Mouse (Mus musculus): ENCODE data around the gene Fkbp2. TPM values are rescaled to one million over a fixed set of nuclear protein-coding genes. Genes with fewer than 3 reads are reported as not detected.
A peak's percentile ranks its signal among the peaks of the same experiment; 100 is the strongest.

Gene Fkbp2
- total and polyA plus RNA-seq, 3 experiments = 17.6 to 87.0 (median 44.6) TPM

- in situ Hi-C loops (cut with MboI; ENCODE audit: low pct_ligation_motif_present, low pct_unique_long_range_greater_than_20kb, low sequenced_read_pairs) = no loop called here
- dilution Hi-C loops (cut with MboI; ENCODE audit: extremely low pct_ligation_motif_present, extremely low pct_unique_long_range_greater_than_20kb, low sequenced_read_pairs) = no loop called here
- Histone ChIP-seq H3K27ac (ENCODE audit: insufficient read depth, low read depth) (no peak overlapping the region), H3K9me3 (replicated peaks; ENCODE audit: low read length) (no peaks in the 10 kb centered on the region), H3K36me3 (replicated peaks in 1 of 2; ENCODE audit: control insufficient read depth in 1 of 2, insufficient read depth in 1 of 2, low read length in 1 of 2) (peaks cover 11 to 39% of the 10 kb centered on the region in 2 experiments), H3K4me1 (ENCODE audit: control insufficient read depth in 1 of 2, insufficient read depth in 2 of 2) (peaks cover 6 to 23% of the 10 kb centered on the region in 2 experiments), H3K4me3 (replicated peaks in 1 of 3; ENCODE audit: low read depth in 2 of 3, low read length in 2 of 3, poor library complexity in 1 of 3) (peak overlapping the region; percentile 32 to 81 (median 76)), H3K4me2 (ENCODE audit: insufficient read depth, low read depth, poor library complexity, severe bottlenecking) (peak overlapping the region; percentile 47; the same call in 1 of the 2 replicates), H3K27me3 (replicated peaks) (no peaks in the 10 kb centered on the region), H3K79me2 (replicated peaks; ENCODE audit: control insufficient read depth, extremely low read depth, insufficient read depth, poor library complexity, severe bottlenecking) (no peaks in the 10 kb centered on the region), H3K9ac (ENCODE audit: insufficient read depth, low read depth) (peak overlapping the region; percentile 64; the same call in 1 of the 2 replicates)
- no peak for TF ChIP-seq MAFK (IDR thresholded peaks at IDR 0.05; ENCODE audit: insufficient replicate concordance, low read length)
- 0 out of 2 replicates have a peak, but pooled peaks have one; percentile 4 for TF ChIP-seq ZMIZ1 (IDR thresholded peaks at IDR 0.05; ENCODE audit: low read depth, low read length)
- TF ChIP-seq MAX (IDR thresholded peaks at IDR 0.05; ENCODE audit: low read length) = 0 out of 2 replicates have a peak, but pooled peaks have one; percentile 12
- TF ChIP-seq ZNF384 (IDR thresholded peaks at IDR 0.05; ENCODE audit: low read depth, low read length) = no peak
- DNase-seq (ENCODE audit: extremely low read depth) = no peak
These were observed 7.6 kb upstream of the Fkbp2 start for GRCm38 (mm10) chr19:6987904-6988285.

- peaks cover 6 to 24% of the 10 kb centered on the region in 2 experiments for H3K4me1 ChIP-seq (ENCODE audit: control insufficient read depth in 1 of 2, insufficient read depth in 2 of 2)
- in situ Hi-C loops (cut with MboI; ENCODE audit: low pct_ligation_motif_present, low pct_unique_long_range_greater_than_20kb, low sequenced_read_pairs) (no loop called here), dilution Hi-C loops (cut with MboI; ENCODE audit: extremely low pct_ligation_motif_present, extremely low pct_unique_long_range_greater_than_20kb, low sequenced_read_pairs) (no loop called here)
- no peak for DNase-seq (ENCODE audit: extremely low read depth)
- peak within 1 kb of the TSS; percentile 73 to 81 (median 76) for H3K4me3 ChIP-seq (replicated peaks in 1 of 3; ENCODE audit: low read depth in 2 of 3, low read length in 2 of 3, poor library complexity in 1 of 3)
- H3K9me3 ChIP-seq (replicated peaks; ENCODE audit: low read length) = no peaks in the 10 kb centered on the region
- H3K4me2 ChIP-seq (ENCODE audit: insufficient read depth, low read depth, poor library complexity, severe bottlenecking) = peak within 1 kb of the TSS; percentile 53
- H3K36me3 ChIP-seq (replicated peaks in 1 of 2; ENCODE audit: control insufficient read depth in 1 of 2, insufficient read depth in 1 of 2, low read length in 1 of 2) = peaks cover 13 to 44% of the 10 kb centered on the region in 2 experiments
- peak within 1 kb of the TSS; percentile 64 for H3K9ac ChIP-seq (ENCODE audit: insufficient read depth, low read depth)
- TF ChIP-seq ETS1 (conservative IDR thresholded peaks at IDR 0.05; ENCODE audit: low read depth, low read length) (no peak), MYC (IDR thresholded peaks at IDR 0.05; ENCODE audit: low read depth, low read length) (no peak), MAZ (IDR thresholded peaks at IDR 0.05; ENCODE audit: low read depth, low read length) (0 out of 2 replicates have a peak, but pooled peaks have one; percentile 7), JUND (conservative IDR thresholded peaks at IDR 0.05; ENCODE audit: low read depth, low read length) (no peak), UBTF (IDR thresholded peaks at IDR 0.05; ENCODE audit: low read depth, low read length) (0 out of 2 replicates have a peak, but pooled peaks have one; percentile 52), USF1 (IDR thresholded peaks at IDR 0.05; ENCODE audit: low read depth, low read length) (peak; percentile 58), POLR2AphosphoS2 (IDR thresholded peaks at IDR 0.05; ENCODE audit: low read depth, low read length) (0 out of 2 replicates have a peak, but pooled peaks have one; percentile 31), SMC3 (IDR thresholded peaks at IDR 0.05; ENCODE audit: low read depth, low read length) (no peak), TCF12 (IDR thresholded peaks at IDR 0.05; ENCODE audit: low read depth, low read length) (peak; percentile 32; the same call in 1 of the 2 replicates), ZC3H11A (IDR thresholded peaks at IDR 0.05; ENCODE audit: low read depth, low read length) (no peak), NELFE (IDR thresholded peaks at IDR 0.05; ENCODE audit: low read depth, low read length) (peak; percentile 34; the same call in 1 of the 2 replicates), ELF1 (IDR thresholded peaks at IDR 0.05; ENCODE audit: low read depth, low read length) (peak; percentile 56; the same call in 1 of the 2 replicates), KAT2A (IDR thresholded peaks at IDR 0.05; ENCODE audit: insufficient replicate concordance, low read length) (no peak), SIN3A (IDR thresholded peaks at IDR 0.05; ENCODE audit: low read length) (peak; percentile 56), POLR2A (IDR thresholded peaks at IDR 0.05; ENCODE audit: low read depth, low read length) (peak; percentile 40; the same call in 1 of the 2 replicates), MEF2A (IDR thresholded peaks at IDR 0.05; ENCODE audit: borderline replicate concordance, low read depth, low read length) (no peak), JUN (IDR thresholded peaks at IDR 0.05; ENCODE audit: insufficient read depth, low read depth, low read length) (no peak), MAX (IDR thresholded peaks at IDR 0.05; ENCODE audit: low read length) (no peak), BHLHE40 (IDR thresholded peaks at IDR 0.05; ENCODE audit: low read depth, low read length) (peak; percentile 39; the same call in 1 of the 2 replicates), MXI1 (IDR thresholded peaks at IDR 0.05; ENCODE audit: low read depth, low read length) (peak; percentile 39; the same call in 1 of the 2 replicates)
- no peaks in the 10 kb centered on the region for H3K79me2 ChIP-seq (replicated peaks; ENCODE audit: control insufficient read depth, extremely low read depth, insufficient read depth, poor library complexity, severe bottlenecking)
- no peaks in the 10 kb centered on the region for H3K27me3 ChIP-seq (replicated peaks)
- no peak within 1 kb of the TSS; the same call in 1 of the 2 replicates for H3K27ac ChIP-seq (ENCODE audit: insufficient read depth, low read depth)
These were observed 7.0 kb upstream of the Fkbp2 start, which contains the start of gene Vegfb for GRCm38 (mm10) chr19:6987061-6987903. Vegfb (minus strand) TSS chr19:6987651.

Measured in CH12.LX (cell line).